Mouse (Mus musculus) yolk sac, embryonic 10.5 days (tissue): Measurements from ENCODE around the gene Cryab.

Experiments
- DNase-seq: peaks from one replicate; pipeline ENCODE4 v3.0.0-alpha.2; 2017; ENCODE audit warnings: low spot score

The Cryab gene

GRCm38 (mm10) chr9:50797641-50798040, 46.5 kb downstream of the Cryab start:
- DNase-seq = no peak

GRCm38 (mm10) chr9:50798368-50798767, 47.2 kb downstream of the Cryab start:
- no peak for DNase-seq

GRCm38 (mm10) chr9:50800985-50801384, 49.9 kb downstream of the Cryab start:
- no peak for DNase-seq

GRCm38 (mm10) chr9:50803055-50803671, 52.0 kb downstream of the Cryab start:
- DNase-seq = peak; percentile 23
